Mouse (Mus musculus) testis, postnatal 14 days (tissue): ENCODE data around the gene Gas6.

Experiments used
- DNase-seq: peaks from one replicate; pipeline ENCODE4 v3.0.0; 2021; ENCODE audit warnings: low spot score

Gene Gas6

DNA sequence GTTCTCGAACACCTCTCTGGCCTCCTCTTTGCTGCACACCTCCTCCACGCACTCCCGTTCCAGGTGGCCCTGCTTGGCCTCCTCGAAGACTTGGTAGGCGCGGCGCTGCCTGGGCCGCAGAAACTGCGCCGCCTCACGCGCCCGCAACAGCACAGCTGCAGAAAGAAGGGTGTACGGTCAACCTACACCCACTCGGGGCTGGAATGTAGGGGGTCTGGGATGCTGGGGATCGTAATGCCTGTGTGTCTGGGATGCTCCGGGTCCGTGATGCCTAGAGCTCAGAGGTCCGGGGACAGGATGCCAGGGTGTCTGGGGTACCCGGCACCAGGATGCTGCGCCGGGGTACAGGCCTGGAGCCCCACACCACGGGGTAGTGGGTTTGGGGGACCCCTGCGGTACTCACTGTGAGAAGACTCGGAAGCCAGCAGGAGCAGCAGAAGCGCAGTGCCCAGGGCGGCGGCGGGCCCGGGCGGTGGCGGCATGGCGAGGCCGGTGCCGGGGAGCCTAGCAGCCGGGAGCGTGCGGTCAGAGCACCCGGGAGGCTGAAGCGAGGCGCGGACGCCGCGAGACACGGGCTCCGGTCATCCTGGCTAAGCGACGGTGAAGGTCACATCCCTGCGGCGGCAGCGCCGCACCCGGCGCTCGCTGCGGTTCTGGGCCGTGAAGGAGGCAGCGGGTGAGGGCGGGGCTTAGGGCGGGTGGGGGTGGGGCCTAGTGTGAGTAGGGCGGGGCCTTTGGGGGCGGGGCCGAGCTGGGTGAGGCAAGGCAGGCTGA, at the start of gene Gas6:
Gene Gas6, minus strand, starts transcription at position 633 of the 774 bp plus-strand sequence.
- peak; percentile 54 for DNase-seq

DNA sequence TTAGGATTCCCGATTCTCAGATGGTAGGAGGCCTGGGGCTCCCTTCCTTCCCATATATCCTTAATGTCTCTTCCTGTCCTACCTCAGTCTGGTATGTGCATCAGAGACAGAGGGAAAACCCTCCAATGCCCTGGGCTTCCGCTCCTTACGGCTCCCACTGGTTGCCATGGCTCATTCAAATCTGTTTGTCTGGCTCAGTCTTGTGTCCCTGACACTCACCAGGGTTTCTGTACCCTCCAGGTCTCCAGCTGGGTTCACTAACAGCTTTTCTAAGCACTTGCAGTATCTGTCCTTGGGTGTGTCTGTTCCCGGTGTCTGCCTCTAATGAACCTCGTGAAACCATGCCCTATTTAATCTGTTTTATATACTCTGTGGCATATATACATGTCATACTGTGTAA, 47.2 kb upstream of the Gas6 start:
- DNase-seq, result no peak

DNA sequence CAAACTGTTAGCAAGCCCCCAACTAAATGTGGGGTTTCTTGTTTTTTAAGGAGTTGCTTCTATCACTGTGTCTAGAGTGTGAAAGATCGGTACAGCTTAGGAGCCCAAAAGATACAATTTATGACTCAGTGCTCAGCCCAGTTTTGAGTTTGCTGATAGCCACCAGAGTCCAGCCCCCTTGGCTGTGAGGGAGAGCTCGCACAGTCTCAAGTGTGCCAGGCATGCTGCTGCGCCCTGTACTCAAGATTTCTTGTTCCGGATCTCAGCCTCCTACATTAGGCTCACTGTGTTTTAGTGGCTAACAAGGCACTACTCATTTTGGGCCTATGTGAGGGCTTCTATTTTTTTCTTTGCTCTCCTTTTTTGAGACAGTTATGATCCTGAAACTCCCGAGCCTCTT, 45.8 kb upstream of the Gas6 start:
- no peak for DNase-seq

DNA sequence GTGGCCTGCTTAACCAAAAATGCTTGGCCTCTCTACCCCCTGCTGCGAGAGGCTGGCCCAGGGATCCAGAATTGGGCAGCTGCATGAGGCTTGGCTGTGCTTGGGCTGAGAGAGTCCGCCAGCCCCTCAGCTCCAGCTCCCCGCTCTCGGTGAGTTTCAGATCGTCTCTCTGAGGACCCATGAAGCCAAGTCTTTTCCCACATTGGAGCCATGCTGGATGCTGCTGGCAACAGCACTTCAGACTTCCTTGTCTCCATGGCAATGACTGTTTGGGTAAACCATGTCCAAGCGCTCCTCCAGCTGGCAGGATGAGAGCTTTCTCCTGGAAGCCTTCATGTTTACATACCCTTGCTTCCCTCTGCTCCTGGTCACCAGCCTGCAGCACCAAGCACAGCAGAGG, 44.5 kb upstream of the Gas6 start:
- no peak for DNase-seq

DNA sequence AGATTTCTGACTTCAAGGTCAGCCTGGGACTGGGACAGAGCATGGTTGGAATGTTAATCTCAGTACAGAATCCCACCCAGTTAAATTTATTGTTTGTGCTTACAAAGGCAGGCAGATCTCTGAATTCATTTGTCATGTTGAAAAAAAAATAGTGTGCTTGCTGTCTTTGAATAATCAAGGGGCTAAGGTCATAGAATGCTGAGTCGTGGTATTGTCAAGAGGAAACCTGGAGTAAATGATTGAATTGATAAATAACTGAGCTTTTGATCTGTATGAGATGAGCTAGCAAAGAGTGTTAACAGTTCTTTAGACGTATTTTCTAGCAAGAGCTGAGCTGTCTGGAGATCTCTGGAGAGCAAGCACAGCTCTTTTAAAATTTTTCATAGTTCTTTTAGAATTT, 42.8 kb upstream of the Gas6 start:
- DNase-seq, result no peak

GRCm38 (mm10) chr8:13533123-13533522, 38.8 kb upstream of the Gas6 start:
- DNase-seq, result no peak

- DNase-seq, result no peak
These were observed 37.4 kb upstream of the Gas6 start for GRCm38 (mm10) chr8:13531602-13532171.

GRCm38 (mm10) chr8:13530941-13531340, 36.7 kb upstream of the Gas6 start:
- DNase-seq, result peak; percentile 63

DNA sequence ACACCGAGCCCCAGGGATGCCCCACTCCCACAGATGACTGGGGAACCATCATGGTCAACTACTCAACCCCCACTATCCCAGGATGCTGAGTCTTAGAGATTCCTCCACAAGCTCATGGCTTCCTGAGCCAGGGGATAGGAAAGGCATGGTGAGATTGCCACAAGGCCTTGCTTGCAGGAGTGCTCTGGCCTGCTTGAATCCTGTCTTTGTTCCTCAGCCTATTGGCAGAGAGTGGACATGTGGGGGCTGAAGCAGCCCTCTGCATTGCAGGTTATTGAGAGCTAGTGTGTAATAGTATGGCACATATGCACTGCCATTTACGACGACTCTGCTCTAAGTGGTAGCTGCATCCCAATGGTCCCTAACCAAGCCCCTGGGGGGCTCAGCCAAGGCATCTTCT, 36.1 kb upstream of the Gas6 start:
- no peak for DNase-seq

- peak; percentile 69 for DNase-seq
These were observed 35.6 kb upstream of the Gas6 start for GRCm38 (mm10) chr8:13529891-13530316.

GRCm38 (mm10) chr8:13529011-13529840, 34.9 kb upstream of the Gas6 start:
- no peak for DNase-seq

DNA sequence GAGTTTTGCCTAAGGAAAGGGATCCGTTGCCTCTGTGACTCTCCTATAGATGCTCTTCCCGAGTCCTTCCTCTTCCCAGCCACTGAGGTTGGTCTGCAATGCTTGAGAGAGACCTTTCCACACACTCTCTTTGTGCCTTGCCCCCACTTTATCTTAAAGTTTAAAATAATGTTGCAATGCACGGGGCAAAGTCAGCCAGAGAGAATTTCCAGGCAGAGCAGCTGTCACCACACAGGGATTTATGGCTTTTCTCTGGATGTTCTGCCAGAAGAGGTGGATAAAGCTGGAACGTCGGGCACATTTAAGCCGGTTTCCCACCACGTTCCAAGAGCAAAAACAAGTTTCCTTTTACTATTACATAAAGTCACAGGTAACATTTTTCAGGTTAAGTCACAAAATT, 27.1 kb upstream of the Gas6 start:
- no peak for DNase-seq

- DNase-seq, result no peak
These were observed 26.1 kb upstream of the Gas6 start for GRCm38 (mm10) chr8:13520349-13520748.

DNA sequence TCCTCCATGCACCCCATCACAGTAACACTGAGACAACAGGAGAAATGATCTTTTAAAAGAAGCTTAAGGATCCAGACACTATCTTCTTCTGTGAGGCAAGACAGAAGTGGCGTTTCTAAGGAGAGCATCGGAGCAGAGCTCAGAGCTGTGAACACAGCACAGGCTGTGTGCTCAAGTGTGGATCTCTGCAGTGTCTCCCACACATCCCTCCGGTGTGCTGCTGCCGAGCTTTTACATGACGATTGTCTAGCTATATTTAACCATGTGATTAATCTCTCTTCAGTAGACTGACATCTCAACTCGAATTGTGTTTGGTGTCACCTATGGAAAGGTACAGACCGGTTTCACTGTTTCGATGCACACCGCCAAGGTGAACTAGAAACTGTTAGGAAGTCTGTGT, 25.2 kb upstream of the Gas6 start:
- no peak for DNase-seq

GRCm38 (mm10) chr8:13517284-13517781, 23.0 kb upstream of the Gas6 start:
- no peak for DNase-seq

- no peak for DNase-seq
These were observed 22.4 kb upstream of the Gas6 start for GRCm38 (mm10) chr8:13516728-13517127.

DNA sequence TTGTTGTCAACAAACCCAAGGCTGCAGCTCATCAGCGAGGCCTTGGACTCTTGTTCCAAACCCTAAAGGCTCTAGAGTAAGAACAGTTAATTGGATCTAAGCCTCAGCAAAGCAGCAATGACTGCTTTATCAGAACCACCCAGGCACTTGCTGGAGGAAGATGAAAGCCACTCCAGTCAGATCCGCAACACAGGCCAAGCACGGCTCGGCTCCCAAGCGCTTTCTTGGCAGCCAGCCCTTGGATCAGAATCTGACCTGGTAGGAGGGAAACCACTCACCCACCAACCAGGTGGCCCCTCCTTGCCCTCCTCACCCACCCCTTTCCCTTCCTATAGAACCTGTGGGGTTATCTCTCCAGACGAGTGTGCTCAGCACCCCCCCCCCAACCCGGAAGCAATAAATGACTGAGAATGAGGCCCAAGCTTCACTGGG, 21.7 kb upstream of the Gas6 start:
- peak; percentile 57 for DNase-seq

DNA sequence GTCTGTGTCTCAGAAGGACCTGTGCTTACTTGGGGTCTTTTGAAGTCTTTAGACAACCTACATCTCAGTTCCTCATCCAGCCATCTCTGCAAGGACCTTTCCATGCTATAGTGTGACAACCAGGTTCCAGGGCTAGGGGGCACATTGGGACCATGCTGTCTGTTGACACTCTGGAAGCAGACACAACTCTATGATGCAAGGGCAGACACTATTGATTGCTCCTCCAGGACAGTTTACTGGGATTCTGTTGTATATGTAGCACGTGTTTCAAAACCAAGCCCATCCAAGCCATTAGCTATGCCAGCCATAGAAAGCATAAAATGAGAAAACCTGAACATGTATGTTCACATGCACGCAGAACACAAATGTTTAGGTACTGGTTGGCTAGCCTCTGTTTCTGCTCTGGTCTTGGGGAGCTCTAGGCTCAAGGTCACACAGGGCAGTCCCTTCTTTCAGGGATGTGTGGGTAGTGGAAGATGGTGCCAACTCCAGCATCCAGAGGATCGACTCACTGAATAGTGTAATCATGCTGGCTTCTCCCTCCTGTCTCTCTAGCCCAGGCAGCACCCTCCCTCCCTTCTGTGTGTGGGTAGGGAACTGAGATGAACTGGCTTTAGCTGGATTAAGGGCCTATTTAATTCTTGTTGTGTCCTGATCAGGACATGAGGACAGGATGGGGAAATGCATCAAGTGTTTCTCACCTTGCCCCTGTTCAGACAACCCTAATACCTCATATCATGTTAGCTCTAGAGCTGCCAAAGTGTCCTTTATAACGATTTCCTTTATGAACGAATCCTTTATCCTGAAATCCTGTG, 19.5 kb upstream of the Gas6 start:
- no peak for DNase-seq

- no peak for DNase-seq
These were observed 18.4 kb upstream of the Gas6 start for GRCm38 (mm10) chr8:13512677-13513076.

GRCm38 (mm10) chr8:13512016-13512415, 17.7 kb upstream of the Gas6 start:
- no peak for DNase-seq

DNA sequence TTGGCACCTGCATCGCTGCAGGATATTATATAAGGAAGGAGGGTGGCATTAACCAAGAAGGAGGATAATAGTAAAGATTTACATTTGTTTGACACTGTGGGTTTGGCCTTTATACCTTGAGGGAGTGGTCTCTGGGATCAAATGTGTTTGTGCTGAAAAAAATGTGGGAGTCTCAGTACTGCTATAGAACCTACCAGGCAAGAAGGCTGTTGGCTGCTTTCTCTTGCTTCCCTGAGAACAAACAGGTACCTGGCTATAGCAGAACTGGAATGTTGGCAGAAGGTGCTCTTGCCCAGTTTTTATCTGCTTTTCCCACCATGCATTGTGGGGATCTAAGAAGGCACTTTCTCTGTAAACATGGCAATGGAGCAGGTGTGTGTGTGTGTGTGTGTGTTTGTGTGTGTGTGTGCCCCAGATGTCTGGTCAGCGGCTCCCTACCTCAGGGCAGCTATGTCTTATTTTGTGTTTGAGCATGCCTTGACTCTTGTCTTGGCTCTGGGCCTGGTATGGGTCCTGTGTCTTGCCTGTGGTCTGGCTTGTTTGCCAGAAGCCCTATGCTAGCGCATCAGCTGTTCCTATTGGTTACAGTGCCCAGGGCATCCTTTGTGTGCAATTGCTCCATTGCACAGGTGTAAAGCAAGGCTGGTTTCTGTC, 13.1 kb upstream of the Gas6 start:
- no peak for DNase-seq
